ENCODE assay signal across 19 mouse cellular contexts in the genomic region with DNA sequence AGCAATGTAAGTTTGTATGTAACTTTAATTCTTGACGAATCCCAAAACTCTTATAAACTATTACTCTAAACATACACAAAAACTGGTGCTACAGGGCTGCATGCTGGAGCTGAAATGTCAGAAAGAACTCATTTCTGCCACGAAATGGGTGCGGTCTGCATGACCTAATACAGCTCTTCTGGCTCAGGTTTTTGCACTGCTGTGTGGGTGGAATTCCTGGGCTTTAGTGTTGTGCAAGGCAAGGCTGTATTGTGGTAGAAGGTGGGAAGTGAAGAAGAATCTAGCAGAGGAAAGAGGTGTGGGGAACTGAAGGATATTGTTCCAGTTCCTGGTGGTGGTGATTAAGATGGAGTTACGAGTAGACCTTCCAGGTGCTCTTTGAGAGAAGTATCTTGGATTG.
A peak's percentile ranks its signal among the peaks of the same experiment; 100 is the strongest.
DNase-seq lines count a peak whose midpoint lies in the region; ATAC-seq and TF ChIP-seq lines count a peak whose summit lies in the region.
"Had no signal": no experiment of that assay in that cellular context is flagged by ENCODE, and none has a peak within 500 bp of the region (broad histone marks: within the 10 kb centered on the region; RNA-seq: fewer than 3 reads in every experiment).

No protein-coding gene starts in this region.

- in situ Hi-C loops in Patski (cut with MboI; ENCODE audit: low pct_unique_long_range_greater_than_20kb) = no loop called here

- no peak overlapping the region for H3K4me3 ChIP-seq in left cerebral cortex, adult 2 months
- H3K4me3 ChIP-seq: embryonic facial prominence, embryonic 15.5 days; forebrain, embryonic 13.5 days; heart, embryonic 13.5 days; limb, embryonic 10.5 days; neural tube, embryonic 12.5 days; stomach, embryonic 15.5 days had no signal

- POLR2A ChIA-PET in Patski (lab: Charles Lee) = no interaction called here

- DNase-seq in adrenal gland, postnatal 14 days = peak; percentile 10
- no peak for DNase-seq in adrenal gland, postnatal 4 days (ENCODE audit: low spot score in 2 of 2)
- peak; percentile 8 for DNase-seq in heart, postnatal 25 days (ENCODE audit: low spot score)
- no peak for DNase-seq in heart, adult 11 months
- no peak for DNase-seq in Patski (ENCODE audit: low read depth, low spot score)
- DNase-seq in skeletal muscle tissue, adult 2 months (ENCODE audit: low read depth, low spot score) = peak; percentile 36
- no peak for DNase-seq in left cerebral cortex, postnatal 36 days (ENCODE audit: low spot score in 2 of 2)
- no peak for DNase-seq in left cerebral cortex, adult 2 months (ENCODE audit: extremely low spot score in 1 of 2, low spot score in 2 of 2)
- DNase-seq: cerebellum, adult 11 months; cerebellum, postnatal 14 days; embryo, embryonic 11 days; kidney, adult 9 months; kidney, postnatal 36 days had no signal

- CTCF ChIA-PET in Patski (lab: Charles Lee) = no interaction called here

- H3K27me3 ChIP-seq in Patski = no peaks in the 10 kb centered on the region
- H3K27me3 ChIP-seq: embryonic facial prominence, embryonic 15.5 days; forebrain, embryonic 13.5 days; heart, embryonic 13.5 days; neural tube, embryonic 12.5 days; stomach, embryonic 15.5 days had no signal

- peak; percentile 21 for ATAC-seq in Patski
- ATAC-seq: forebrain, embryonic 13.5 days had no signal

- no peak for TF ChIP-seq CTCF in Patski (IDR thresholded peaks at IDR 0.05)
- TF ChIP-seq CTCF in left cerebral cortex, adult 2 months (IDR thresholded peaks at IDR 0.05) = no peak

- intact Hi-C loops in heart, postnatal 25 days (cut with DNase I) = no loop called here
- intact Hi-C loops in left cerebral cortex, postnatal 36 days (cut with DNase I) = no loop called here
- intact Hi-C loops in left cerebral cortex, adult 2 months (cut with DNase I) = no loop called here

- no peak overlapping the region for H3K27ac ChIP-seq in left cerebral cortex, adult 2 months
- H3K27ac ChIP-seq: embryonic facial prominence, embryonic 15.5 days; forebrain, embryonic 13.5 days; heart, embryonic 13.5 days; limb, embryonic 10.5 days; neural tube, embryonic 12.5 days; stomach, embryonic 15.5 days had no signal

Comparison
In these comparisons a context has a peak if more than half of its experiments do, and no peak if none do; other contexts are left out.
1. DNase-seq: peak in adrenal gland, postnatal 14 days (single experiment), heart, postnatal 25 days (single experiment) and skeletal muscle tissue, adult 2 months (single experiment); none in adrenal gland, postnatal 4 days (0 of 2), heart, adult 11 months (single experiment), Patski (single experiment), left cerebral cortex, postnatal 36 days (0 of 2) and left cerebral cortex, adult 2 months (0 of 2).